ENCODE assay signal across 8 mouse cellular contexts in genomic region chr19:5405924-5406323, GRCm38 (mm10). TPM values are rescaled to one million over a fixed set of nuclear protein-coding genes. Genes with fewer than 3 reads are reported as not detected.
A peak's percentile ranks its signal among the peaks of the same experiment; 100 is the strongest.
DNase-seq lines count a peak whose midpoint lies in the region; ATAC-seq and TF ChIP-seq lines count a peak whose summit lies in the region.

No protein-coding gene starts in this region.

- H3K4me2 ChIP-seq in forebrain, embryonic 11.5 days (ENCODE audit: low read depth, low read length, severe bottlenecking): peak overlapping the region; percentile 53
- H3K4me2 ChIP-seq in liver, embryonic 15.5 days: peak overlapping the region; percentile 72

- H3K36me3 ChIP-seq in forebrain, embryonic 11.5 days (ENCODE audit: control insufficient read depth, insufficient read depth, low read length): no peaks in the 10 kb centered on the region
- H3K36me3 ChIP-seq in liver, embryonic 15.5 days (replicated peaks): 0 out of 2 replicates have a peak, but pooled peaks cover 8% of the 10 kb centered on the region

- H3K4me1 ChIP-seq in forebrain, embryonic 11.5 days (replicated peaks; ENCODE audit: control insufficient read depth, insufficient read depth, low read length): peaks cover 3% of the 10 kb centered on the region; the same call in 1 of the 2 replicates
- H3K4me1 ChIP-seq in liver, embryonic 15.5 days (replicated peaks): peaks cover 38% of the 10 kb centered on the region

- peak overlapping the region; percentile 88 for H3K27ac ChIP-seq in gastrocnemius, adult 2 months
- no peak overlapping the region for H3K27ac ChIP-seq in forebrain, embryonic 11.5 days (ENCODE audit: low read depth, low read length)
- peak overlapping the region; percentile 84 for H3K27ac ChIP-seq in liver, embryonic 15.5 days (replicated peaks)

- no peaks in the 10 kb centered on the region for H3K27me3 ChIP-seq in forebrain, embryonic 11.5 days (ENCODE audit: control insufficient read depth, insufficient read depth, low read length)
- no peaks in the 10 kb centered on the region for H3K27me3 ChIP-seq in liver, embryonic 15.5 days

- peak overlapping the region; percentile 66 for H3K4me3 ChIP-seq in gastrocnemius, adult 2 months
- peak overlapping the region; percentile 30 for H3K4me3 ChIP-seq in forebrain, embryonic 11.5 days (ENCODE audit: low read depth, low read length)
- peak overlapping the region; percentile 59 for H3K4me3 ChIP-seq in liver, embryonic 15.5 days (replicated peaks)

- ATAC-seq in forebrain, embryonic 11.5 days (replicated peaks; ENCODE audit: low FRiP score): no peak
- ATAC-seq in liver, embryonic 15.5 days (ENCODE audit: insufficient read depth): no peak

- H3K9me3 ChIP-seq in forebrain, embryonic 11.5 days (ENCODE audit: control insufficient read depth, low read length): no peaks in the 10 kb centered on the region
- no peaks in the 10 kb centered on the region for H3K9me3 ChIP-seq in liver, embryonic 15.5 days (replicated peaks)

- 39% methylated on average over 7 of the region's 7 CpGs for WGBS in forebrain, embryonic 11.5 days
- 16% methylated on average over 7 of the region's 7 CpGs for WGBS in liver, embryonic 15.5 days (ENCODE audit: insufficient replicate concordance)

- intact Hi-C loops in gastrocnemius, adult 2 months (cut with DNase I): loop anchor here (5.0 kb wide), 1 partner anchor 81 kb away; the partner anchor contains the start of gene Mus81
- intact Hi-C loops in gastrocnemius, postnatal 14 days (cut with DNase I; ENCODE audit: low total_unique reads): no loop called here

- peak overlapping the region; percentile 55 for H3K9ac ChIP-seq in forebrain, embryonic 11.5 days (ENCODE audit: low read length)
- peak overlapping the region; percentile 63 for H3K9ac ChIP-seq in liver, embryonic 15.5 days

- TF ChIP-seq CTCF in gastrocnemius, adult 2 months (IDR thresholded peaks at IDR 0.05): no peak

- DNase-seq in gastrocnemius, adult 2 months: no peak
- DNase-seq in gastrocnemius, postnatal 14 days: no peak
- peak; percentile 84 for DNase-seq in CD4-positive helper T cell, adult 2 months (ENCODE audit: low read depth, low spot score)
- DNase-seq in forebrain, embryonic 11.5 days (ENCODE audit: low spot score): no peak
- DNase-seq in right cerebral cortex, postnatal 4 days: no peak
- DNase-seq in gastrocnemius, postnatal 25 days: no peak
- DNase-seq in layer of hippocampus, postnatal 36 days: no peak

RNA-seq across cellular contexts. Expression of gene Tsga10ip, which starts 3.6 kb away (rescaled TPM):
- total RNA-seq in gastrocnemius, adult 2 months (2021): 1 to 10 TPM; 1.3 to 2.7 TPM
- total RNA-seq in gastrocnemius, postnatal 14 days (2021): under 1 TPM; 0.58 to 0.70 TPM
- polyA plus RNA-seq in forebrain, embryonic 11.5 days (2014; fragmentation: Nextera tagmentation; extraction: Ambion mirVana): not detected in 2 replicates
- 0.46 TPM in 1 of 2 replicates, not detected in the other for polyA plus RNA-seq in liver, embryonic 15.5 days (2015; fragmentation: Nextera tagmentation; extraction: Ambion mirVana)
- total RNA-seq in gastrocnemius, postnatal 25 days (2021): 1 to 10 TPM in 1 of 2 experiments, not detected in 1; 1.2 TPM
- not detected for total RNA-seq in layer of hippocampus, postnatal 36 days (2021)

RNA-seq across cellular contexts. Expression of gene Sart1, which starts 17.4 kb away (rescaled TPM):
- 10 to 100 TPM; 40.1 to 50.3 TPM for total RNA-seq in gastrocnemius, adult 2 months (2021)
- 10 to 100 TPM; 28.0 to 39.0 TPM for total RNA-seq in gastrocnemius, postnatal 14 days (2021)
- 87.1 and 101 TPM in 2 replicates for polyA plus RNA-seq in forebrain, embryonic 11.5 days (2014; fragmentation: Nextera tagmentation; extraction: Ambion mirVana)
- polyA plus RNA-seq in liver, embryonic 15.5 days (2015; fragmentation: Nextera tagmentation; extraction: Ambion mirVana): 26.5 and 31.5 TPM in 2 replicates
- total RNA-seq in gastrocnemius, postnatal 25 days (2021): 10 to 100 TPM; 29.0 to 36.5 TPM
- total RNA-seq in layer of hippocampus, postnatal 36 days (2021): 100 to 1,000 TPM in 1 of 2 experiments, 10 to 100 TPM in 1; 97.9 to 104 TPM

RNA-seq across cellular contexts. Expression of gene Drap1, which starts 18.9 kb away (rescaled TPM):
- total RNA-seq in gastrocnemius, adult 2 months (2021): 100 to 1,000 TPM; 503 to 688 TPM
- 100 to 1,000 TPM; 550 to 558 TPM for total RNA-seq in gastrocnemius, postnatal 14 days (2021)
- 193 and 202 TPM in 2 replicates for polyA plus RNA-seq in forebrain, embryonic 11.5 days (2014; fragmentation: Nextera tagmentation; extraction: Ambion mirVana)
- polyA plus RNA-seq in liver, embryonic 15.5 days (2015; fragmentation: Nextera tagmentation; extraction: Ambion mirVana): 61.1 and 64.6 TPM in 2 replicates
- total RNA-seq in gastrocnemius, postnatal 25 days (2021): 100 to 1,000 TPM; 473 to 502 TPM
- 100 to 1,000 TPM; 291 to 298 TPM for total RNA-seq in layer of hippocampus, postnatal 36 days (2021)

RNA-seq across cellular contexts. Expression of gene AI837181, which starts 19.0 kb away (rescaled TPM):
- total RNA-seq in gastrocnemius, adult 2 months (2021): 10 to 100 TPM; 34.0 to 38.0 TPM
- 10 to 100 TPM; 45.1 to 48.4 TPM for total RNA-seq in gastrocnemius, postnatal 14 days (2021)
- 34.6 and 42.0 TPM in 2 replicates for polyA plus RNA-seq in forebrain, embryonic 11.5 days (2014; fragmentation: Nextera tagmentation; extraction: Ambion mirVana)
- 17.6 and 19.8 TPM in 2 replicates for polyA plus RNA-seq in liver, embryonic 15.5 days (2015; fragmentation: Nextera tagmentation; extraction: Ambion mirVana)
- 10 to 100 TPM; 32.1 to 33.5 TPM for total RNA-seq in gastrocnemius, postnatal 25 days (2021)
- total RNA-seq in layer of hippocampus, postnatal 36 days (2021): 10 to 100 TPM; 66.4 to 69.8 TPM

RNA-seq across cellular contexts. Expression of gene Banf1, which starts 39.0 kb away (rescaled TPM):
- 100 to 1,000 TPM; 122 to 144 TPM for total RNA-seq in gastrocnemius, adult 2 months (2021)
- total RNA-seq in gastrocnemius, postnatal 14 days (2021): 100 to 1,000 TPM; 123 to 126 TPM
- polyA plus RNA-seq in forebrain, embryonic 11.5 days (2014; fragmentation: Nextera tagmentation; extraction: Ambion mirVana): 470 and 498 TPM in 2 replicates
- polyA plus RNA-seq in liver, embryonic 15.5 days (2015; fragmentation: Nextera tagmentation; extraction: Ambion mirVana): 216 and 231 TPM in 2 replicates
- 100 to 1,000 TPM; 114 to 122 TPM for total RNA-seq in gastrocnemius, postnatal 25 days (2021)
- total RNA-seq in layer of hippocampus, postnatal 36 days (2021): 10 to 100 TPM; 80.9 to 90.9 TPM
